Comparison of ENCODE assay signal across 20 mouse cellular contexts in genomic region chr10:94117916-94118315, GRCm38 (mm10).
"Had no signal": no experiment of that assay in that cellular context is flagged by ENCODE, and none has a peak within 500 bp of the region (broad histone marks: within the 10 kb centered on the region; RNA-seq: fewer than 3 reads in every experiment).

No protein-coding gene starts in this region.

- H3K36me3 ChIP-seq: neural tube, embryonic 15.5 days; stomach, embryonic 15.5 days had no signal

- H3K4me1 ChIP-seq: midbrain, embryonic 12.5 days; neural tube, embryonic 15.5 days had no signal

- ATAC-seq: midbrain, embryonic 16.5 days had no signal

- H3K27me3 ChIP-seq: midbrain, embryonic 12.5 days; neural tube, embryonic 13.5 days; neural tube, embryonic 15.5 days; stomach, embryonic 15.5 days had no signal

- H3K27ac ChIP-seq: midbrain, embryonic 10.5 days; midbrain, embryonic 12.5 days; neural tube, embryonic 13.5 days; neural tube, embryonic 15.5 days; stomach, embryonic 15.5 days; stomach, postnatal 0 days had no signal

- H3K4me3 ChIP-seq: midbrain, embryonic 10.5 days; midbrain, embryonic 12.5 days; myocyte; neural tube, embryonic 13.5 days; neural tube, embryonic 15.5 days; stomach, embryonic 15.5 days had no signal

- H3K9ac ChIP-seq: lung, embryonic 14.5 days; midbrain, embryonic 12.5 days; neural tube, embryonic 13.5 days; neural tube, embryonic 15.5 days; stomach, embryonic 15.5 days had no signal

- H3K9me3 ChIP-seq: midbrain, embryonic 10.5 days; midbrain, embryonic 12.5 days; neural tube, embryonic 13.5 days; neural tube, embryonic 15.5 days; stomach, embryonic 15.5 days had no signal

- H3K4me2 ChIP-seq: lung, embryonic 14.5 days; midbrain, embryonic 12.5 days; neural tube, embryonic 13.5 days; neural tube, embryonic 15.5 days; stomach, embryonic 15.5 days had no signal

- DNase-seq: lung, adult 18-20 months; lung, embryonic 14.5 days; lung, postnatal 10 days; lung, postnatal 4 days; retina, postnatal 1 day; right cerebral cortex, adult 18-20 months; right cerebral cortex, postnatal 25 days; right cerebral cortex, postnatal 4 days; spleen, adult 18-20 months; thymus, adult 2 months; thymus, postnatal 25 days; thymus, postnatal 4 days had no signal
